8 mouse cellular contexts compared by ENCODE assay signal in the genomic region with DNA sequence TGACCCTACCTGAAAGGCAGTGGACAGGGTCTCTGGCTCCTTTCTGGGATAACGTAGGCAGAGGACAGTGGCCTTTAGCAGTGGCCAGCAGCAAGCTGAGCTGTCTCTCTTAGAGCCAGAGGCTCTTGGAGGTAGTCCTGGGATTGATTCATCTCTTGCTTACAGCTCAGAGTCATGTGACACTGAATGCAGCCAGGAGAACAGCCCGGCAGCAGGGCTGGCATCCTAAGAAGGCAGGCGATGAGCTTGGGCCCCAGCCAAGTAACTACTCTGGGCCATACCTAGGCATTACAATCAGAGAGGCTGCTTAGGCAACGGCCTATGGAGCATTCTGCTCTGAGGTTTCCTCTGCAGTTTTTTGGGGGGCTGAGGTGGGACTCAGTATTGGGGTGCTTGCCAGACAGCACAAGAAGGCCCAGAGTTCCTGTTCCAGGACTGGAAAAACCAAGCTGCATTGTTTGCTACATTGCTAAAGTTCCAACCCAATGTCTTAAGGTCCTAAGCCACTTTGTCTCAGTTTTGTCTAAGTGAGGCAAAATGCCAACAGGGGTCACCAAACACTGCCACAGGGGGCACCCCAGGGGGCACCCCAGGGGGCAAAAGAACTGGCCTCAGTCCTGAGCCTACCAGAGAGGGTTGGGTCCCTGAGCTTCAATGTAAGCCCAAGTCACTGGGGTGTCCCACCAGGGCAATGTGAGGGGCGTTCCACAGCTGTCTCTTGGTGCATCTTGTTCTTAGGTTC. TPM values are rescaled to one million over a fixed set of nuclear protein-coding genes. Genes with fewer than 3 reads are reported as not detected.
DNase-seq lines count a peak whose midpoint lies in the region; ATAC-seq and TF ChIP-seq lines count a peak whose summit lies in the region.

No protein-coding gene starts in this region.

- H3K27ac ChIP-seq in hindbrain, embryonic 15.5 days (replicated peaks) = no peak overlapping the region
- H3K27ac ChIP-seq in hindbrain, embryonic 10.5 days = no peak overlapping the region
- peak overlapping the region; percentile 39; the same call in 1 of the 2 replicates for H3K27ac ChIP-seq in forebrain, embryonic 16.5 days (ENCODE audit: low read length)
- H3K27ac ChIP-seq in kidney, adult 2 months (ENCODE audit: insufficient read depth, low read depth, low read length) = no peak overlapping the region

- H3K4me2 ChIP-seq in hindbrain, embryonic 15.5 days = no peak overlapping the region
- H3K4me2 ChIP-seq in forebrain, embryonic 16.5 days (ENCODE audit: low read length) = no peak overlapping the region

- no peak overlapping the region for H3K4me3 ChIP-seq in hindbrain, embryonic 15.5 days
- H3K4me3 ChIP-seq in hindbrain, embryonic 10.5 days = no peak overlapping the region
- no peak overlapping the region for H3K4me3 ChIP-seq in forebrain, embryonic 16.5 days (replicated peaks; ENCODE audit: low read length)
- no peak overlapping the region for H3K4me3 ChIP-seq in kidney, adult 2 months (ENCODE audit: insufficient read depth, low read depth, low read length)
- H3K4me3 ChIP-seq in lung, adult 2 months (replicated peaks; ENCODE audit: extremely low read depth, low read depth, low read length) = no peak overlapping the region

- no peaks in the 10 kb centered on the region for H3K9me3 ChIP-seq in hindbrain, embryonic 15.5 days
- no peaks in the 10 kb centered on the region for H3K9me3 ChIP-seq in hindbrain, embryonic 10.5 days
- no peaks in the 10 kb centered on the region for H3K9me3 ChIP-seq in forebrain, embryonic 16.5 days (ENCODE audit: control insufficient read depth, low read length)

- H3K9ac ChIP-seq in hindbrain, embryonic 15.5 days = no peak overlapping the region
- no peak overlapping the region for H3K9ac ChIP-seq in forebrain, embryonic 16.5 days (replicated peaks; ENCODE audit: low read depth, low read length)

- no peak for DNase-seq in hindbrain, embryonic 10.5 days (ENCODE audit: low spot score)
- DNase-seq in adrenal gland, postnatal 36 days = peak; percentile 36 to 65
- no peak for DNase-seq in kidney, adult 2 months
- DNase-seq in lung, adult 2 months = no peak
- no peak for DNase-seq in gastrocnemius, postnatal 4 days (ENCODE audit: low spot score in 2 of 2)

- TF ChIP-seq CTCF in kidney, adult 2 months (conservative IDR thresholded peaks at IDR 0.05; ENCODE audit: insufficient read depth, insufficient read length, low read depth, low read length) = no peak
- TF ChIP-seq CTCF in lung, adult 2 months (IDR thresholded peaks at IDR 0.05; ENCODE audit: insufficient read depth, low read length) = no peak

- no peaks in the 10 kb centered on the region for H3K36me3 ChIP-seq in hindbrain, embryonic 15.5 days
- no peaks in the 10 kb centered on the region for H3K36me3 ChIP-seq in hindbrain, embryonic 10.5 days
- no peaks in the 10 kb centered on the region for H3K36me3 ChIP-seq in forebrain, embryonic 16.5 days (ENCODE audit: control insufficient read depth, insufficient read depth)
- no peaks in the 10 kb centered on the region for H3K36me3 ChIP-seq in kidney, adult 2 months (ENCODE audit: control insufficient read depth, insufficient read depth, low read length)

- H3K27me3 ChIP-seq in hindbrain, embryonic 15.5 days = peaks cover 14% of the 10 kb centered on the region; the same call in 1 of the 2 replicates
- peaks cover 76% of the 10 kb centered on the region for H3K27me3 ChIP-seq in hindbrain, embryonic 10.5 days (ENCODE audit: insufficient read depth, poor library complexity, severe bottlenecking)
- peaks cover 23% of the 10 kb centered on the region for H3K27me3 ChIP-seq in forebrain, embryonic 16.5 days (replicated peaks; ENCODE audit: control insufficient read depth, insufficient read depth, low read length)
- H3K27me3 ChIP-seq in kidney, adult 2 months (replicated peaks; ENCODE audit: control insufficient read depth, insufficient read depth, low read length) = no peaks in the 10 kb centered on the region

- 60% methylated on average over 5 of the region's 5 CpGs for WGBS in hindbrain, embryonic 15.5 days
- WGBS in hindbrain, embryonic 10.5 days = 78% methylated on average over 5 of the region's 5 CpGs
- 48% methylated on average over 5 of the region's 5 CpGs for WGBS in forebrain, embryonic 16.5 days
- 48% methylated on average over 5 of the region's 5 CpGs for WGBS in kidney, adult 2 months
- WGBS in lung, adult 2 months = 58% methylated on average over 5 of the region's 5 CpGs

- no peak for TF ChIP-seq POLR2A in kidney, adult 2 months (IDR thresholded peaks at IDR 0.05; ENCODE audit: low read depth, low read length)
- no peak for TF ChIP-seq POLR2A in lung, adult 2 months (IDR thresholded peaks at IDR 0.05; ENCODE audit: borderline replicate concordance, extremely low read depth, low read depth, low read length)

- peak; percentile 34; the same call in 1 of the 2 replicates for ATAC-seq in hindbrain, embryonic 15.5 days (ENCODE audit: low FRiP score, low read depth)
- peak; percentile 82 for ATAC-seq in forebrain, embryonic 16.5 days
- 0 out of 2 replicates have a peak, but pooled peaks have one; percentile 8 for ATAC-seq in megakaryocyte progenitor cell, adult 5-6 weeks (replicated peaks; ENCODE audit: poor library complexity)

- H3K4me1 ChIP-seq in hindbrain, embryonic 15.5 days (replicated peaks) = peaks cover 32% of the 10 kb centered on the region
- peaks cover 51% of the 10 kb centered on the region for H3K4me1 ChIP-seq in hindbrain, embryonic 10.5 days (replicated peaks)
- peaks cover 26% of the 10 kb centered on the region for H3K4me1 ChIP-seq in forebrain, embryonic 16.5 days (replicated peaks; ENCODE audit: control insufficient read depth, insufficient read depth, low read length)
- peaks cover 5% of the 10 kb centered on the region; the same call in 1 of the 2 replicates for H3K4me1 ChIP-seq in kidney, adult 2 months (ENCODE audit: control insufficient read depth, insufficient read depth, low read length)
- H3K4me1 ChIP-seq in lung, adult 2 months (ENCODE audit: control insufficient read depth, insufficient read depth, low read length) = peaks cover 4% of the 10 kb centered on the region; the same call in 1 of the 2 replicates

RNA-seq across cellular contexts. Expression of gene Trhr2, which starts 12.6 kb away (rescaled TPM):
- polyA plus RNA-seq in hindbrain, embryonic 15.5 days (2015; fragmentation: Nextera tagmentation; extraction: Ambion mirVana) = 0.10 and 0.28 TPM in 2 replicates
- not detected in 2 replicates for polyA plus RNA-seq in hindbrain, embryonic 10.5 days (2016; fragmentation: Nextera tagmentation; extraction: Ambion mirVana)
- total RNA-seq in adrenal gland, postnatal 36 days (2021) = not detected
- polyA plus RNA-seq in forebrain, embryonic 16.5 days (2015; fragmentation: Nextera tagmentation; extraction: Ambion mirVana) = not detected in 2 replicates
- total RNA-seq in megakaryocyte progenitor cell, adult 5-6 weeks (2015) = not detected in 2 replicates
- not detected in 2 replicates for total RNA-seq in megakaryocyte progenitor cell, adult 5-6 weeks (2017)
- polyA plus RNA-seq in kidney, adult 2 months (2012; rRNA removed) = 0.05 TPM in 1 of 2 replicates, not detected in the other
- polyA plus RNA-seq in lung, adult 2 months (2012; rRNA removed) = not detected in 2 replicates
- total RNA-seq in gastrocnemius, postnatal 4 days (2021) = not detected

RNA-seq across cellular contexts. Expression of gene Zc3h18, which starts 28.4 kb away (rescaled TPM):
- 35.5 and 38.1 TPM in 2 replicates for polyA plus RNA-seq in hindbrain, embryonic 15.5 days (2015; fragmentation: Nextera tagmentation; extraction: Ambion mirVana)
- 67.6 and 75.0 TPM in 2 replicates for polyA plus RNA-seq in hindbrain, embryonic 10.5 days (2016; fragmentation: Nextera tagmentation; extraction: Ambion mirVana)
- 10 to 100 TPM; 40.1 to 42.7 TPM for total RNA-seq in adrenal gland, postnatal 36 days (2021)
- polyA plus RNA-seq in forebrain, embryonic 16.5 days (2015; fragmentation: Nextera tagmentation; extraction: Ambion mirVana) = 44.7 and 47.5 TPM in 2 replicates
- total RNA-seq in megakaryocyte progenitor cell, adult 5-6 weeks (2015) = 26.1 and 27.2 TPM in 2 replicates
- 55.6 and 67.3 TPM in 2 replicates for total RNA-seq in megakaryocyte progenitor cell, adult 5-6 weeks (2017)
- 23.3 and 24.1 TPM in 2 replicates for polyA plus RNA-seq in kidney, adult 2 months (2012; rRNA removed)
- polyA plus RNA-seq in lung, adult 2 months (2012; rRNA removed) = 26.8 and 29.1 TPM in 2 replicates
- 10 to 100 TPM; 37.2 to 42.8 TPM for total RNA-seq in gastrocnemius, postnatal 4 days (2021)

Comparison
In these comparisons a context has a peak if more than half of its experiments do, and no peak if none do; other contexts are left out.
1. ATAC-seq: peak in every context shown above with its lines; median percentile 82 in forebrain, embryonic 16.5 days; 34 in hindbrain, embryonic 15.5 days; 8 in megakaryocyte progenitor cell, adult 5-6 weeks.
2. DNase-seq: peak in adrenal gland, postnatal 36 days (2 of 2); none in hindbrain, embryonic 10.5 days (single experiment), kidney, adult 2 months (single experiment), lung, adult 2 months (single experiment) and gastrocnemius, postnatal 4 days (0 of 2).